9 mouse cellular contexts compared by ENCODE assay signal in the genomic region with DNA sequence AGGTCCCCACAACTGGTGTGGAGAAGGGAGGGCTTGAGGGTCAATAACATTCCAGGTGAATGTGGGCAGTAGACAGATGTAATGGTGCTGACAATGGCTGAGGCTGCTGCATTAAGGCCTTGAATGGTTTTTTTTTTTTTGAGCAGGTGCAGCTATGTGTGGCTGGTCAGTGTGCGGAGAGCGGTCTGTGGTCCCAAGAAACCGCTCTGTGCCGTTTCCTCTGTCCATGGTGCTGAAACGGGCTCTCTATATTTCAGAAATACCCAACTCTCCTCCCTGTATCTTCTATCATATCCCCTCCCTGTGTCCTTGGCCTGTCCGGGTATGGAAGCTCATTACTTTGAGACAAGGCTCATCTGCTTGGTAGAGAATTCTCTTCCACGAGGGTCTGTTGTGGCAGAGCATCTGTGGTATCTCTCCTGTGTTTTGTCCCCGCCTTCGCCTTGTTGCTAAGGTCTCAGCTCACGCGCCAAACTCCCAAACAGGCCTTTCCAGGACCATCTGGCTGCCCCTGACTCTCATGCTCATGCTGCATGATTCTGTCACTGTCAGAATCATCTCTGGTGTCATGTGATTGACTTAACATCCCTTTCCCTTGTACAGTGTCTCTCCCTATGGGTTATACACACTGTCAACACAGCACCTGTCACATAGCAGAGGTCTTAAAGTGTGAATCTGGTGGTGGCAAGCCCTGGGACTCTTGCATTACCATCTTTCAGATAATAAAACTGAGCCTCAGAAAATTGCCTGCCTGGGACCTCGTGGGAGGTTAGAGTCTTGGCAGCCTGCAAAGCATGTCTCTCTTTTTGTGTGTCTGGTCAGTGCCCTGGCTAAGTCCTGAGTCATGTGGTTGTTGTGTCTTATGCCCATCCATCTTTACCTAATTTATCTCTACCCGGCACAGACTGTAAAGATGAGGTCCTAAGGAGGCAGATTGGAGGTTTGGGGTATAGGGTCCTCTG.
DNase-seq lines count a peak whose midpoint lies in the region; ATAC-seq and TF ChIP-seq lines count a peak whose summit lies in the region.
"Had no signal": no experiment of that assay in that cellular context is flagged by ENCODE, and none has a peak within 500 bp of the region (broad histone marks: within the 10 kb centered on the region; RNA-seq: fewer than 3 reads in every experiment).

No protein-coding gene starts in this region.

- H3K9me3 ChIP-seq in heart, postnatal 0 days (replicated peaks; ENCODE audit: control insufficient read depth, low read length): no peaks in the 10 kb centered on the region
- no peaks in the 10 kb centered on the region for H3K9me3 ChIP-seq in hindbrain, embryonic 13.5 days
- H3K9me3 ChIP-seq: G1E had no signal

- no peaks in the 10 kb centered on the region for H3K27me3 ChIP-seq in heart, postnatal 0 days (ENCODE audit: control insufficient read depth, insufficient read depth, low read length)
- H3K27me3 ChIP-seq in hindbrain, embryonic 13.5 days: no peaks in the 10 kb centered on the region

- TF ChIP-seq EP300 in heart, postnatal 0 days (IDR thresholded peaks at IDR 0.05; ENCODE audit: low read depth): no peak

- no peak for TF ChIP-seq CTCF in heart, postnatal 0 days (IDR thresholded peaks at IDR 0.05; ENCODE audit: low read depth)

- no peak for ATAC-seq in heart, postnatal 0 days (ENCODE audit: insufficient read depth, low read depth)
- 0 out of 2 replicates have a peak, but pooled peaks have one; percentile 27 for ATAC-seq in hindbrain, embryonic 13.5 days (ENCODE audit: low FRiP score)
- no peak for ATAC-seq in frontal cortex, adult (ENCODE audit: low TSS enrichment)

- no peak overlapping the region for H3K9ac ChIP-seq in heart, postnatal 0 days (replicated peaks; ENCODE audit: low read depth, low read length)
- H3K9ac ChIP-seq in hindbrain, embryonic 13.5 days: no peak overlapping the region

- H3K4me2 ChIP-seq in heart, postnatal 0 days (ENCODE audit: low read depth, low read length): no peak overlapping the region
- no peak overlapping the region for H3K4me2 ChIP-seq in hindbrain, embryonic 13.5 days

- no peaks in the 10 kb centered on the region for H3K4me1 ChIP-seq in heart, postnatal 0 days (ENCODE audit: control insufficient read depth, insufficient read depth)
- peaks cover 65% of the 10 kb centered on the region for H3K4me1 ChIP-seq in hindbrain, embryonic 13.5 days (replicated peaks)

- H3K36me3 ChIP-seq in heart, postnatal 0 days (replicated peaks; ENCODE audit: control insufficient read depth, insufficient read depth, low read length): no peaks in the 10 kb centered on the region
- H3K36me3 ChIP-seq in hindbrain, embryonic 13.5 days: no peaks in the 10 kb centered on the region
- H3K36me3 ChIP-seq: G1E had no signal

- WGBS in heart, postnatal 0 days: 41% methylated on average over 13 of the region's 13 CpGs
- 47% methylated on average over 13 of the region's 13 CpGs for WGBS in hindbrain, embryonic 13.5 days

- peak; percentile 29 for DNase-seq in heart, postnatal 0 days (ENCODE audit: low spot score)
- no peak for DNase-seq in heart, adult 11 months
- peak; percentile 13 for DNase-seq in thymus, postnatal 0 days (ENCODE audit: low spot score)
- no peak for DNase-seq in thymus, postnatal 36 days
- peak; percentile 42 for DNase-seq in ovary, postnatal 14 days (ENCODE audit: low spot score)
- no peak for DNase-seq in left cerebral cortex, adult 8-10 months (ENCODE audit: low spot score in 2 of 2)

- H3K27ac ChIP-seq in heart, postnatal 0 days (ENCODE audit: low read depth): no peak overlapping the region
- H3K27ac ChIP-seq in hindbrain, embryonic 13.5 days: peak overlapping the region; percentile 45

- no peak overlapping the region for H3K4me3 ChIP-seq in heart, postnatal 0 days (ENCODE audit: low read depth, low read length)
- no peak overlapping the region for H3K4me3 ChIP-seq in hindbrain, embryonic 13.5 days

Comparison
In these comparisons a context has a peak if more than half of its experiments do, and no peak if none do; other contexts are left out.
1. DNase-seq: peak in heart, postnatal 0 days (single experiment), thymus, postnatal 0 days (single experiment) and ovary, postnatal 14 days (single experiment); none in heart, adult 11 months (single experiment), thymus, postnatal 36 days (0 of 2) and left cerebral cortex, adult 8-10 months (0 of 2).